In genomic region chr8:49998281-49999037, GRCm38 (mm10) we compare ENCODE assay signal across 13 mouse cellular contexts.
DNase-seq lines count a peak whose midpoint lies in the region; ATAC-seq lines count a peak whose summit lies in the region.
"Had no signal": no experiment of that assay in that cellular context is flagged by ENCODE, and none has a peak within 500 bp of the region (broad histone marks: within the 10 kb centered on the region; RNA-seq: fewer than 3 reads in every experiment).

No protein-coding gene starts in this region.

- no peaks in the 10 kb centered on the region for H3K9me3 ChIP-seq in forebrain, embryonic 14.5 days (replicated peaks; ENCODE audit: control insufficient read depth, low read length)
- H3K9me3 ChIP-seq in midbrain, embryonic 14.5 days (ENCODE audit: control insufficient read depth, low read length), result no peaks in the 10 kb centered on the region
- H3K9me3 ChIP-seq: liver, embryonic 15.5 days; neural tube, embryonic 12.5 days had no signal

- 0 out of 2 replicates have a peak overlapping the region, but pooled peaks have one; percentile 36 for H3K27ac ChIP-seq in forebrain, embryonic 14.5 days (ENCODE audit: low read depth, low read length)
- no peak overlapping the region for H3K27ac ChIP-seq in midbrain, embryonic 14.5 days (replicated peaks; ENCODE audit: low read depth, low read length)
- H3K27ac ChIP-seq: liver, embryonic 15.5 days; macrophage; neural tube, embryonic 12.5 days had no signal

- H3K27me3 ChIP-seq in forebrain, embryonic 14.5 days (replicated peaks; ENCODE audit: control insufficient read depth, insufficient read depth, low read length), result 0 out of 2 replicates have a peak, but pooled peaks cover 3% of the 10 kb centered on the region
- no peaks in the 10 kb centered on the region for H3K27me3 ChIP-seq in midbrain, embryonic 14.5 days (ENCODE audit: control insufficient read depth, insufficient read depth, low read length)
- H3K27me3 ChIP-seq: liver, embryonic 15.5 days; neural tube, embryonic 12.5 days had no signal

- 2% methylated on average over 8 of the region's 8 CpGs for WGBS in forebrain, embryonic 14.5 days
- 14% methylated on average over 8 of the region's 8 CpGs for WGBS in midbrain, embryonic 14.5 days

- DNase-seq in cerebellum, postnatal 14 days, result peak; percentile 2 to 4
- no peak for DNase-seq in cerebellum, postnatal 36 days
- peak; percentile 15 for DNase-seq in MN1 (ENCODE audit: low spot score)
- DNase-seq in forebrain, embryonic 14.5 days (ENCODE audit: low spot score), result peak; percentile 71
- peak; percentile 69 for DNase-seq in midbrain, embryonic 14.5 days
- no peak for DNase-seq in thymus, postnatal 4 days
- DNase-seq in testis, postnatal 14 days (ENCODE audit: low spot score), result no peak
- no peak for DNase-seq in ovary, postnatal 14 days (ENCODE audit: low spot score)
- DNase-seq: cerebellum, adult 8-10 months; gastrocnemius, postnatal 36 days had no signal

- 0 out of 2 replicates have a peak overlapping the region, but pooled peaks have one; percentile 3 for H3K4me2 ChIP-seq in forebrain, embryonic 14.5 days (ENCODE audit: low read length)
- H3K4me2 ChIP-seq in midbrain, embryonic 14.5 days (ENCODE audit: low read length), result no peak overlapping the region
- H3K4me2 ChIP-seq: liver, embryonic 15.5 days; neural tube, embryonic 12.5 days had no signal

- no peaks in the 10 kb centered on the region for H3K36me3 ChIP-seq in forebrain, embryonic 14.5 days (ENCODE audit: control insufficient read depth, insufficient read depth, low read length)
- H3K36me3 ChIP-seq in midbrain, embryonic 14.5 days (ENCODE audit: control insufficient read depth, insufficient read depth, low read length), result no peaks in the 10 kb centered on the region
- H3K36me3 ChIP-seq: liver, embryonic 15.5 days; neural tube, embryonic 12.5 days had no signal

- no peak overlapping the region for H3K4me3 ChIP-seq in forebrain, embryonic 14.5 days (ENCODE audit: low read depth, low read length)
- H3K4me3 ChIP-seq in midbrain, embryonic 14.5 days (replicated peaks; ENCODE audit: low read depth, low read length), result no peak overlapping the region
- H3K4me3 ChIP-seq: liver, embryonic 15.5 days; neural tube, embryonic 12.5 days had no signal

- H3K4me1 ChIP-seq in forebrain, embryonic 14.5 days (ENCODE audit: control insufficient read depth, insufficient read depth, low read length), result no peaks in the 10 kb centered on the region
- H3K4me1 ChIP-seq in midbrain, embryonic 14.5 days (ENCODE audit: control insufficient read depth, insufficient read depth, low read length), result no peaks in the 10 kb centered on the region
- H3K4me1 ChIP-seq: liver, embryonic 15.5 days; neural tube, embryonic 12.5 days had no signal

- no peak overlapping the region for H3K9ac ChIP-seq in forebrain, embryonic 14.5 days (ENCODE audit: low read length)
- H3K9ac ChIP-seq in midbrain, embryonic 14.5 days (replicated peaks; ENCODE audit: low read length), result no peak overlapping the region
- H3K9ac ChIP-seq: liver, embryonic 15.5 days; neural tube, embryonic 12.5 days had no signal

- peak; percentile 80 for ATAC-seq in forebrain, embryonic 14.5 days
- peak; percentile 70; the same call in 1 of the 2 replicates for ATAC-seq in midbrain, embryonic 14.5 days (ENCODE audit: low FRiP score, low TSS enrichment)

Comparison
In these comparisons a context has a peak if more than half of its experiments do, and no peak if none do; other contexts are left out.
1. DNase-seq: peak in cerebellum, postnatal 14 days (2 of 2), MN1 (single experiment), forebrain, embryonic 14.5 days (single experiment) and midbrain, embryonic 14.5 days (single experiment); none in cerebellum, postnatal 36 days (0 of 2), thymus, postnatal 4 days (single experiment), testis, postnatal 14 days (single experiment) and ovary, postnatal 14 days (single experiment).